Mouse (Mus musculus): ENCODE results near the gene Il6st. TPM values are rescaled to one million over a fixed set of nuclear protein-coding genes. Genes with fewer than 3 reads are reported as not detected.

Gene Il6st
- polyA plus RNA-seq, 2 experiments = 34.3 to 40.3 TPM

- ATAC-seq (ENCODE audit: low FRiP score, low read depth) (no peak), DNase-seq (ENCODE audit: low spot score) (no peak)
- H3K27me3 ChIP-seq (ENCODE audit: control insufficient read depth, insufficient read depth, low read length) = no peaks in the 10 kb centered on the region
- H3K9me3 ChIP-seq (ENCODE audit: control insufficient read depth, low read length) = no peaks in the 10 kb centered on the region
- no peak overlapping the region for H3K4me2 ChIP-seq (replicated peaks; ENCODE audit: low read depth, low read length, severe bottlenecking)
- peaks cover 86% of the 10 kb centered on the region for H3K36me3 ChIP-seq (ENCODE audit: control insufficient read depth, insufficient read depth, low read length)
- no peak for TF ChIP-seq POLR2A (IDR thresholded peaks at IDR 0.05; ENCODE audit: borderline replicate concordance, extremely low read depth, insufficient read depth, insufficient read length)
- no peak overlapping the region for H3K27ac ChIP-seq (replicated peaks; ENCODE audit: low read depth, low read length)
- no peak overlapping the region for H3K4me3 ChIP-seq (replicated peaks; ENCODE audit: low read length)
- no peaks in the 10 kb centered on the region for H3K4me1 ChIP-seq (ENCODE audit: control insufficient read depth, insufficient read depth, low read length)
- H3K9ac ChIP-seq (ENCODE audit: low read depth, low read length, severe bottlenecking) = no peak overlapping the region
- 95% methylated on average over 5 of the region's 5 CpGs for whole genome bisulfite sequencing
Observed at GRCm38 (mm10) chr13:112486236-112486635, 22.4 kb downstream of the Il6st start.

- DNase-seq (ENCODE audit: low spot score) (no peak), ATAC-seq (ENCODE audit: low FRiP score, low read depth) (no peak)
- Histone ChIP-seq H3K4me3 (replicated peaks; ENCODE audit: low read length) (no peak overlapping the region), H3K4me2 (replicated peaks; ENCODE audit: low read depth, low read length, severe bottlenecking) (no peak overlapping the region), H3K9ac (ENCODE audit: low read depth, low read length, severe bottlenecking) (no peak overlapping the region), H3K9me3 (ENCODE audit: control insufficient read depth, low read length) (no peaks in the 10 kb centered on the region), H3K36me3 (ENCODE audit: control insufficient read depth, insufficient read depth, low read length) (peaks cover 86% of the 10 kb centered on the region), H3K27me3 (ENCODE audit: control insufficient read depth, insufficient read depth, low read length) (no peaks in the 10 kb centered on the region), H3K27ac (replicated peaks; ENCODE audit: low read depth, low read length) (no peak overlapping the region), H3K4me1 (ENCODE audit: control insufficient read depth, insufficient read depth, low read length) (no peaks in the 10 kb centered on the region)
- 94% methylated on average over 5 of the region's 5 CpGs for WGBS
- no peak for TF ChIP-seq POLR2A (IDR thresholded peaks at IDR 0.05; ENCODE audit: borderline replicate concordance, extremely low read depth, insufficient read depth, insufficient read length)
Observed at GRCm38 (mm10) chr13:112486676-112487075, 22.8 kb downstream of the Il6st start.

GRCm38 (mm10) chr13:112490036-112490435 lies 26.2 kb downstream of the Il6st start:
- DNase-seq (ENCODE audit: low spot score) = no peak
- H3K27me3 ChIP-seq (ENCODE audit: control insufficient read depth, insufficient read depth, low read length) = no peaks in the 10 kb centered on the region
- no peak for ATAC-seq (ENCODE audit: low FRiP score, low read depth)
- 98% methylated on average over 3 of the region's 3 CpGs for WGBS
- H3K4me1 ChIP-seq (ENCODE audit: control insufficient read depth, insufficient read depth, low read length) = no peaks in the 10 kb centered on the region
- H3K9ac ChIP-seq (ENCODE audit: low read depth, low read length, severe bottlenecking) = no peak overlapping the region
- H3K36me3 ChIP-seq (ENCODE audit: control insufficient read depth, insufficient read depth, low read length) = peaks cover 85% of the 10 kb centered on the region
- no peaks in the 10 kb centered on the region for H3K9me3 ChIP-seq (ENCODE audit: control insufficient read depth, low read length)
- no peak overlapping the region for H3K4me2 ChIP-seq (replicated peaks; ENCODE audit: low read depth, low read length, severe bottlenecking)
- no peak overlapping the region for H3K4me3 ChIP-seq (replicated peaks; ENCODE audit: low read length)
- no peak for TF ChIP-seq POLR2A (IDR thresholded peaks at IDR 0.05; ENCODE audit: borderline replicate concordance, extremely low read depth, insufficient read depth, insufficient read length)
- no peak overlapping the region for H3K27ac ChIP-seq (replicated peaks; ENCODE audit: low read depth, low read length)

DNA sequence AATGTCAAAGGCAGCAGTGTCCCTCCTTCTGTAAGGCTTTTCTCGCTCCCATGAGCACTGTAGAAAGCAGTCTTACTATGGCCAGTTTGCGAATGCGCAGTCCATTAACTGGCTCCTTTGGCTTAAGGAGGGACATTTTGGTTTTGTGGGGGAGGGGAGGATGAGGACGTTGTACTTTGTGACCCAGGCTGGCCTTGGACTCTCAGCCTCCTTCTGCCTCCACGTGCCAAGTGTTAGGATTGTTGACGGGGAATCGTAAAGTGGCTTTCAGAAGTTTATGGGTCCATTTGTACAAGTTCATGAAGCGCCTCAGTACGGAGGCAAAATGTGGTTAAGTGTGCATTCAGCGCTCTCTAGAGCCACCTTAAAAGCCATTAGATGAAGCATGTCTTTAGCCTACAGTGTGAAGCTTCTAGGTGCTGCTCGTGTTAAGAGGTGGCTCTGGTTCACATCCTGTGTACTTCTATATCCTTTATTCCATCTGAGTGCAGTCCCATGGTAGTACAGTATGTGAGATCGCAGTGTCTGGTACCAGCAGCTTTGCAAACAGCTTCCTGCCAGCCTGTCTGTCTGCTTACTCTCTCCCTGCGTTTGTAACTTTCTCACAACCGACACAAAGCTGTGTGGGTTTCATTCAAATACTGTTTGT lies 27.9 kb downstream of the Il6st start:
- no peaks in the 10 kb centered on the region for H3K27me3 ChIP-seq (ENCODE audit: control insufficient read depth, insufficient read depth, low read length)
- H3K4me3 ChIP-seq (replicated peaks; ENCODE audit: low read length) = no peak overlapping the region
- no peak overlapping the region for H3K27ac ChIP-seq (replicated peaks; ENCODE audit: low read depth, low read length)
- H3K9ac ChIP-seq (ENCODE audit: low read depth, low read length, severe bottlenecking) = no peak overlapping the region
- H3K9me3 ChIP-seq (ENCODE audit: control insufficient read depth, low read length) = no peaks in the 10 kb centered on the region
- no peaks in the 10 kb centered on the region for H3K4me1 ChIP-seq (ENCODE audit: control insufficient read depth, insufficient read depth, low read length)
- DNase-seq (ENCODE audit: low spot score) = no peak
- no peak for TF ChIP-seq POLR2A (IDR thresholded peaks at IDR 0.05; ENCODE audit: borderline replicate concordance, extremely low read depth, insufficient read depth, insufficient read length)
- 68% methylated on average over 14 of the region's 14 CpGs for WGBS
- H3K36me3 ChIP-seq (ENCODE audit: control insufficient read depth, insufficient read depth, low read length) = peaks cover 83% of the 10 kb centered on the region
- ATAC-seq (ENCODE audit: low FRiP score, low read depth) = no peak
- H3K4me2 ChIP-seq (replicated peaks; ENCODE audit: low read depth, low read length, severe bottlenecking) = no peak overlapping the region

GRCm38 (mm10) chr13:112492285-112492678 lies 28.4 kb downstream of the Il6st start:
- no peak overlapping the region for H3K9ac ChIP-seq (ENCODE audit: low read depth, low read length, severe bottlenecking)
- TF ChIP-seq POLR2A (IDR thresholded peaks at IDR 0.05; ENCODE audit: borderline replicate concordance, extremely low read depth, insufficient read depth, insufficient read length) = no peak
- no peak overlapping the region for H3K27ac ChIP-seq (replicated peaks; ENCODE audit: low read depth, low read length)
- no peaks in the 10 kb centered on the region for H3K9me3 ChIP-seq (ENCODE audit: control insufficient read depth, low read length)
- no peak overlapping the region for H3K4me2 ChIP-seq (replicated peaks; ENCODE audit: low read depth, low read length, severe bottlenecking)
- DNase-seq (ENCODE audit: low spot score) = no peak
- H3K4me3 ChIP-seq (replicated peaks; ENCODE audit: low read length) = no peak overlapping the region
- 64% methylated on average over 1 of the region's 1 CpGs for WGBS
- H3K4me1 ChIP-seq (ENCODE audit: control insufficient read depth, insufficient read depth, low read length) = no peaks in the 10 kb centered on the region
- no peaks in the 10 kb centered on the region for H3K27me3 ChIP-seq (ENCODE audit: control insufficient read depth, insufficient read depth, low read length)
- peaks cover 83% of the 10 kb centered on the region for H3K36me3 ChIP-seq (ENCODE audit: control insufficient read depth, insufficient read depth, low read length)
- no peak for ATAC-seq (ENCODE audit: low FRiP score, low read depth)

Measured in limb, embryonic 14.5 days (tissue).